Mouse (Mus musculus) neutrophil, adult 5-6 weeks (primary cell): ENCODE data around the gene Tmem138. TPM values are rescaled to one million over a fixed set of nuclear protein-coding genes. Genes with fewer than 3 reads are reported as not detected.

Experiments used
- ATAC-seq: fragments of 151-379, 151-347 bp; 2 replicates; pipeline ENCODE4 v1.8.0; 2017; ENCODE audit warnings: mild to moderate bottlenecking, moderate TSS enrichment; ENCODE audit not compliant: insufficient number of reproducible peaks, poor library complexity, low FRiP score, severe bottlenecking; ENCODE audit errors: extremely low read depth
- total RNA-seq: library from RNA; stranded (forward); fragments of 200-1000 nt; gene quantifications from 2 replicates; pipeline ENCODE4 v1.2.3, GENCODE M21; 2017

Tmem138 gene
- total RNA-seq, 1 experiment from 2014 or later: 5.4 TPM

DNA sequence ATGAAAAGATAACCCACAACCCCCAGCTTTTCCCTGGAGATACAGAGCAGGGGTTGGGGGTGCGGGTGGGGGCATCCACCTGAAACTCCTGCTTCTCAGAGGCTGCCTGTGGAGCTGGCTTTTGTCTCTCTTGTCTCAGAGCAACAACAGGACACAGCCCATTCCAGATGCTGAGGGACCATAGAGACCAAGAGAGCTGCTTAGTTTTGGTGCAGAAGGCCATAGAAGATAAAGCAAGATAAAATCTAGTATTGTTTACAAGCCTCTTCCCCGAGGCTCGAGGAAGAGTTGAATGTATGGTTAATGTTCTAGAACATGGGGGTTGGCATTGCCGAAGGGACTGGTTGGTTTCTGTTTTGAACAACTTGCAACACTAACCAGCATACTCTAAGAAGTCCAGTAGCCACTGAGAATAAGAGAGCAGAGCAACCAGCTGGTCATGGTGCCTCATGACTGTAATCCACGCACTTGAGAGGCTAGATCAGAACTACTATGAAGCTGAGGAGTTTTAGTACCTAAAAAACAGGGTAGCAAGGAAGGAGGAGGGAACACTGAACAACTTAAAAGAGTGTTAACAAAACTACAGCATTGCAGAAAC lies 53.6 kb downstream of the Tmem138 start:
- ATAC-seq: no peak

DNA sequence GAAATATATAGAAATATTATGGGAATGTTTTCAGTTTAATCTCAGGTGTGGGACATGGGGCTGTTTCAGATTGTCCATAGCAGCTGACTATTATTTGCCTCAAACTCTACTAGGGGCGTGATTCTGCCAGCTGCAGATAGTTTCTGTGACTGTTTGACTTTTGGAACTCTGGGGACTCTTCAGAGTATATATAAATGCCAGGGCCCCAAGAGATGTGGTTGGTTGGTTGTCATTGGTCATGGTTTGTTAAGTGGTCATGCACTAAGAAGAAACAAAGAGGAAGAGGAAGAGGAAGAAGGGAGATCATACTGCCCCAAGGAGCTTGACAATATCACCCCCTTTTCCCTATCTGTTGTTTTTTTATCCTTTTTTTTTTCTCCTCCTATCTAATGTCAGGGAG lies 55.2 kb downstream of the Tmem138 start:
- no peak for ATAC-seq

Other genes starting within 250 kb of the Tmem138 start
- gene Syt7, start 188.3 kb downstream of the Tmem138 start, total RNA-seq: not detected in 2 replicates
- 0.47 TPM in 1 of 2 replicates, not detected in the other for gene Lrrc10b, start 119.9 kb downstream of the Tmem138 start, total RNA-seq
- gene Ppp1r32, start 94.4 kb downstream of the Tmem138 start, total RNA-seq: 2.0 and 2.8 TPM in 2 replicates
- 101 and 126 TPM in 2 replicates for gene Cpsf7, start 52.1 kb downstream of the Tmem138 start, total RNA-seq
- gene Sdhaf2, start 51.2 kb downstream of the Tmem138 start, total RNA-seq: 66.2 and 77.1 TPM in 2 replicates
- 8.7 and 9.3 TPM in 2 replicates for gene Tmem216, start 21.1 kb downstream of the Tmem138 start, total RNA-seq
- gene Cyb561a3, start 190 bp downstream of the Tmem138 start, total RNA-seq: 133 and 135 TPM in 2 replicates
- 201 TPM in 2 replicates for gene Ddb1, start 28.0 kb upstream of the Tmem138 start, total RNA-seq
- 4.7 and 7.0 TPM in 2 replicates for gene Tkfc, start 28.3 kb upstream of the Tmem138 start, total RNA-seq
- not detected in 2 replicates for gene Vwce, start 56.9 kb upstream of the Tmem138 start, total RNA-seq
- gene Pga5, start 100.7 kb upstream of the Tmem138 start, total RNA-seq: not detected in 2 replicates
- gene Vps37c, start 111.4 kb upstream of the Tmem138 start, total RNA-seq: 21.0 and 25.6 TPM in 2 replicates
- 16.7 and 18.7 TPM in 2 replicates for gene Cd5, start 161.6 kb upstream of the Tmem138 start, total RNA-seq